Mouse (Mus musculus): Measurements from ENCODE around the gene Prkce.

DNA sequence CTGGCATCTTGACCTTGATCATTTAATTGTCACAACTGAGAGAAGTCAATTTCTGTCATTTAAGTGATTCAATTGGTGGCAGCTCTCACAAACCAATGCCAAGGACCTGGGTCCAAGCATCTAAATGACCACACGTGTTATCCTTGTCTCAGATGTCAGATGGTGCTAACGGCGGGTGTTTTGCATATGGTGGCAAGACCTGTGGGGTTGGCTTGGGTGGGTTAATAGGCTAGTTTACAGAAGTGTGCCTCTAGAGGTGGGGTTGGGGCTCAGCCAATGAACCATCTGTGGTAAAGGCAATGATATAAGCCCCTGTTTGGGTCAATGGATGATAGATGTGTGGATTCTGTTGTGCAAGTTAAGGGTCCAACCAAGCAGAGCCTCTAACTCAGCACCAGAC lies 403.7 kb downstream of the Prkce start:
- TF ChIP-seq CTCF (IDR thresholded peaks at IDR 0.05; ENCODE audit: borderline replicate concordance, insufficient read depth, low read length) (no peak), POLR2A (IDR thresholded peaks at IDR 0.05; ENCODE audit: low read depth, low read length) (no peak)
